Mouse (Mus musculus): Measurements from ENCODE around the gene Sox14.

The Sox14 gene

DNA sequence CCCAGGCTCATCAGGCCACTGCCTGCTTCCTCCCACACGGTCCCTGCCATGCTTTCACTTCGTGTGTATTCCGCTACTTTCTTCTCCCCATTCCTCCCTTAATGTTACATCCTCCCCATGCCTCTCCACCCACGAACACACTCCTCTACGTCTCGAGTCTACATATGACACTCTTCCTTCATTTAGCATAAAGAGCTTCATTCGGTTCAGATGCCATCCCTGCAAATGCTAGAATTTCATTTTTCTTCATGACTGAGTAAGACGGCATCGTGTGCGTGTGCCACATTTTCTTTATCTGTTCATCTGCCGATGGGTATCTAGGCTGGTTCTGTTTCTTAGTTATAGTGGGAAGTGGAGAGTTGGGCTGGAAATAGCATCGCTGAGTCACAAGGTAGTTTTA lies 39.3 kb downstream of the Sox14 start:
- no peak overlapping the region for H3K4me3 ChIP-seq (replicated peaks; ENCODE audit: low read length)
- no peaks in the 10 kb centered on the region for H3K27me3 ChIP-seq (ENCODE audit: insufficient read depth, low read length)
- H3K36me3 ChIP-seq (ENCODE audit: insufficient read depth, low read length), result no peaks in the 10 kb centered on the region
- 0 out of 2 replicates have a peak, but pooled peaks cover 5% of the 10 kb centered on the region for H3K4me1 ChIP-seq (replicated peaks; ENCODE audit: low read depth, low read length)
- H3K9me3 ChIP-seq (ENCODE audit: low read length), result no peaks in the 10 kb centered on the region
- TF ChIP-seq POU5F1 (IDR thresholded peaks at IDR 0.05; ENCODE audit: borderline replicate concordance, low read length) (no peak), NANOG (IDR thresholded peaks at IDR 0.05; ENCODE audit: borderline replicate concordance, low read length) (no peak), CTCF (conservative IDR thresholded peaks at IDR 0.05; ENCODE audit: low read length) (no peak)

DNA sequence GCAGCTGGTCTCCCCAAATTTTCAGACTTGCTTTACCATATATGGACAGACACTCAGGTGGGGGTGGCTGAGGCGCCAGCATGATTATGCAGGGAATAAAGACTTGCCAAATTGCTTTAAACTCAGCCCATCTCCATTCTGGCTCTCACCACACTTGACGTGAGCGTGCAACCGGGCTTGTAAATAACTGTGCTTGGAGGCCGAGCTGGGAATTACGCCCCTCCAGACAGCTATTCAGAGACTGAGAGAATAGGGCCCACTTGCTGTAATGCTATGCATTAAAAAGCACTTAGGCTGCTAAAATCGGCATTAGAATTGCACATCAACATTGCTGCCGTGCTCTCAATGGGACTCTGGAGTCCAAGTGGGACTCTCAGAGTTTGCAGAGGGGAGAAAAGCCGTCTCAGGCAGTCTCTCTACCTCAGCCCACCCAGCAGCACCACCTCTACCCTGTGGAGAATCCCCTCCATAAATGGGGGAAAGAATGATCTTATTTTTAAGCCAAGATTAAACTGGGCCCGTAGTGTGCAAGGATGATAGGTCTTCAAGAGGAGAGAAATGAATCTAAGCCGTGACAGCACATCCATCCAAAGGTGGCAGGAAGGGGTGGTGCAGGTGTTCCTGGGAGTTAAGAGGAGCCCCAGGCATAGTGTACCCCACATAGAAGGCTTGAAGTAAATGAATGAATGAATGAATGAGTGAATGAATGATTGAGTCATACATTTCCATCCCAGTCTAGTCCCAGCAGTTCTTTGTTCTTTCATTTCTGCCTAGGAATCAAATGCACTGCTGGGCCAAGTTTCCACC lies 40.1 kb downstream of the Sox14 start:
- no peak for TF ChIP-seq CTCF (conservative IDR thresholded peaks at IDR 0.05; ENCODE audit: low read length)
- TF ChIP-seq POU5F1 (IDR thresholded peaks at IDR 0.05; ENCODE audit: borderline replicate concordance, low read length), result no peak
- no peak for TF ChIP-seq NANOG (IDR thresholded peaks at IDR 0.05; ENCODE audit: borderline replicate concordance, low read length)
- H3K9me3 ChIP-seq (ENCODE audit: low read length), result no peaks in the 10 kb centered on the region
- H3K4me1 ChIP-seq (replicated peaks; ENCODE audit: low read depth, low read length), result 0 out of 2 replicates have a peak, but pooled peaks cover 5% of the 10 kb centered on the region
- H3K4me3 ChIP-seq (replicated peaks; ENCODE audit: low read length), result no peak overlapping the region
- no peaks in the 10 kb centered on the region for H3K36me3 ChIP-seq (ENCODE audit: insufficient read depth, low read length)
- no peaks in the 10 kb centered on the region for H3K27me3 ChIP-seq (ENCODE audit: insufficient read depth, low read length)
